Mouse (Mus musculus) midbrain, embryonic 11.5 days (tissue): ENCODE measurements around the gene Tmem175. TPM values are rescaled to one million over a fixed set of nuclear protein-coding genes. Genes with fewer than 3 reads are reported as not detected.

ENCODE experiments used
- ATAC-seq: fragments of 200-750 bp; cut with Nextera tagmentation; 2 replicates; pipeline ENCODE4 v1.8.0; 2017; ENCODE audit warnings: moderate TSS enrichment, moderate library complexity; ENCODE audit not compliant: low FRiP score
- DNase-seq: peaks from one replicate; pipeline ENCODE4 v3.0.0; 2015; ENCODE audit warnings: low spot score; ENCODE audit errors: missing footprints
- H3K27ac ChIP-seq: fragments of 300-500 bp; sonication (generic); 2 replicates; pipeline ENCODE4 v1.5.1; 2014; ENCODE audit warnings: low read depth, low read length
- H3K27me3 ChIP-seq: fragments of 300-500 bp; sonication (generic); 2 replicates; pipeline ENCODE4 v1.6.1; 2014; ENCODE audit warnings: mild to moderate bottlenecking, low read length, moderate library complexity, mixed read lengths; ENCODE audit not compliant: control insufficient read depth, insufficient read depth
- H3K36me3 ChIP-seq: fragments of 300-500 bp; sonication (generic); 2 replicates; pipeline ENCODE4 v1.6.1; 2014; ENCODE audit warnings: mild to moderate bottlenecking, low read length, moderate library complexity, mixed read lengths; ENCODE audit not compliant: control insufficient read depth, insufficient read depth
- H3K4me1 ChIP-seq: fragments of 300-500 bp; sonication (generic); 2 replicates; pipeline ENCODE4 v1.6.1; 2014; ENCODE audit warnings: low read length; ENCODE audit not compliant: control insufficient read depth, insufficient read depth
- H3K4me2 ChIP-seq: fragments of 300-500 bp; sonication (generic); 2 replicates; pipeline ENCODE4 v1.6.1; 2014; ENCODE audit warnings: mild to moderate bottlenecking, moderate library complexity
- H3K4me3 ChIP-seq: fragments of 300-500 bp; sonication (generic); 2 replicates; pipeline ENCODE4 v1.5.1; 2014; ENCODE audit warnings: low read depth, low read length
- H3K9ac ChIP-seq: fragments of 300-500 bp; sonication (generic); 2 replicates; pipeline ENCODE4 v1.6.1; 2014; ENCODE audit warnings: low read length
- H3K9me3 ChIP-seq: fragments of 300-500 bp; sonication (generic); 2 replicates; pipeline ENCODE4 v1.6.1; 2016; ENCODE audit warnings: low read length; ENCODE audit not compliant: control insufficient read depth
- WGBS: fragments of 180-500 bp; shearing (Covaris S2); extraction: QIAGEN DNeasy Blood & Tissue Kit; methylation state at CpG from one replicate; pipeline ENCODE4 v1.1.7; 2014; 5-methylcytosine and 5-hydroxymethylcytosine counted together
- polyA plus RNA-seq: library from polyadenylated mRNA; unstranded; fragments of >200 nt; fragmentation: Nextera tagmentation; extraction: Ambion mirVana; gene quantifications from 2 replicates; pipeline ENCODE4 v1.2.1, GENCODE M21; 2014

The Tmem175 gene
- polyA plus RNA-seq = 20.9 and 22.1 TPM in 2 replicates

DNA sequence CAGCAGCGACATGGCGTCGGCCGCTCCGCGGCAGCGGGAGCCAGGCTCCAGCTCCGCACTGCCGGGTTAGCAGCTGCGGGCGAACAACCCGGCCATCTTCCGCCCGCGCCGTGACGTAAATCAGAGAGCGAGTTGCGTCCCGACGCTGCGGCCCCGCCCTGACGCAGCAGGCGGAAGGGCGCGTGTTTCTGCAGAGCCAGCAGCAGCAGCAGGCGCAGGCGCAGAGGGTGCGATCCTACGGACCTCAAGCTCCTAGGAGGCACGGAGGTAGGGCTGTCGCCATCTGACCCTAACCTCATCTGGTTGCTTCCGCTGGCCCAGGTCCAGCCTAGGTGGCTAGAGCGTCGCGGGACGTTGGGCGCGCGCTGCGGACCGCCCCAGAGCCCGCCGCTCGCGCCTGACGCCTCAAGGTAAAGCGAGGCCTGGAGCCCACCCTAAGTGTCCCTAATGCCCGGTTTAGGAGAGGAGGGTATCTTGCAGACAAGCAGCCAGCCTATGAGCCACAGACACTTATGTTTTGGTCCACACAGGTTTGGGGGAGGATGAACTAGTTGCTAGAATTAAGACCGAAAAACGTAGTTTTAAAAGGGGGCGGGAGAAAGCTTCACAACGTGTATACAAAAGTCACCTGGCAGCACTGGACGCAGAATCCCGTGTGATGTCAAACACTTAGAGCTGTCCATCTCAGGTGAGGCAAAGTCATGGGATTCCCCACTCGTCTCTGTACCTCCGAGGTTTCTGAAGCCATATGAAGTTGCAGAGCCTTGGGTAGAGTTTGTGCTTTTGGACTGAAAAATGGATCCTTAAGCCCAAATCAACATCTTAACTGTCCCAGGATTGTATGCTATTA lies at the start of gene Tmem175, which contains the start of gene Gak:
TSS of gene Tmem175 (plus strand) at position 137 of the 850 bp plus-strand sequence.
TSS of gene Gak (minus strand) at position 122 of the 850 bp plus-strand sequence.
- Histone ChIP-seq H3K9ac (peak within 1 kb of the TSS; percentile 94), H3K4me3 (peak within 1 kb of the TSS; percentile 80), H3K4me1 (peaks cover 11% of the 10 kb centered on the region), H3K36me3 (no peaks in the 10 kb centered on the region), H3K27me3 (no peaks in the 10 kb centered on the region), H3K9me3 (no peaks in the 10 kb centered on the region), H3K4me2 (peak within 1 kb of the TSS; percentile 88), H3K27ac (peak within 1 kb of the TSS; percentile 80)
- under 1% methylated on average over 58 of the region's 58 CpGs for WGBS
- ATAC-seq = peak; percentile 99
- DNase-seq = peak; percentile 99

DNA sequence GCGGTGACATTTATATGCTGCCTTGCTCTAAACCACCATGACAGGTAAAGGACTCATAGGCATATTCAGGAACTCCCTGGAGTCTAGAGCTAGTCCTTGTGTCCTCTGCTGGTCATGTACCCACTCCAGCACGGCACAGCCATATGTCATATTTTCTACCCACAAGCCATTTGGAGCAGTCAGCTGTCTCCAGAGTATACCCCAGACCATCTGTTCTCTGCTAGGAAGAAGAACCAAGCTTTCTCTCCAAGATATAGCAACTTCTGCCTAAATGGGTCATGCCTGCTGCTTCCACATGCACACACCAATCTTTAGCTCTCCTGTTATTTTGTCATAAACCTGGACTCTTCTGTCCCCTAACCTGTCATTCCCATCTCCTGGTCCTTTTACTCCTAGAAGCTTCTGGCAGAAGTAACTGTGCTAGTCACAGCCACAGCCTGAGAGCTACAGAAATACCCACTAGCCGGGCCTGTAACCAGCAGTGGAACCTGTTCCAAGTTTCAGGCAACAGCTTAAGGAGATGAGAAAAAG lies 48.1 kb upstream of the Tmem175 start:
- Histone ChIP-seq H3K9me3 (no peaks in the 10 kb centered on the region), H3K27me3 (no peaks in the 10 kb centered on the region), H3K4me1 (no peaks in the 10 kb centered on the region), H3K36me3 (peaks cover 19% of the 10 kb centered on the region), H3K4me3 (no peak overlapping the region), H3K9ac (no peak overlapping the region), H3K4me2 (no peak overlapping the region), H3K27ac (no peak overlapping the region)
- DNase-seq = no peak
- WGBS = 90% methylated on average over 3 of the region's 3 CpGs
- no peak for ATAC-seq

- Histone ChIP-seq H3K4me2 (no peak overlapping the region), H3K9me3 (no peaks in the 10 kb centered on the region), H3K9ac (no peak overlapping the region), H3K27me3 (no peaks in the 10 kb centered on the region), H3K4me1 (no peaks in the 10 kb centered on the region), H3K27ac (no peak overlapping the region), H3K4me3 (no peak overlapping the region), H3K36me3 (peaks cover 25% of the 10 kb centered on the region)
- no peak for ATAC-seq
- 84% methylated on average over 1 of the region's 1 CpGs for WGBS
- DNase-seq = no peak
Observed at GRCm38 (mm10) chr5:108599923-108600322, 29.6 kb upstream of the Tmem175 start.

DNA sequence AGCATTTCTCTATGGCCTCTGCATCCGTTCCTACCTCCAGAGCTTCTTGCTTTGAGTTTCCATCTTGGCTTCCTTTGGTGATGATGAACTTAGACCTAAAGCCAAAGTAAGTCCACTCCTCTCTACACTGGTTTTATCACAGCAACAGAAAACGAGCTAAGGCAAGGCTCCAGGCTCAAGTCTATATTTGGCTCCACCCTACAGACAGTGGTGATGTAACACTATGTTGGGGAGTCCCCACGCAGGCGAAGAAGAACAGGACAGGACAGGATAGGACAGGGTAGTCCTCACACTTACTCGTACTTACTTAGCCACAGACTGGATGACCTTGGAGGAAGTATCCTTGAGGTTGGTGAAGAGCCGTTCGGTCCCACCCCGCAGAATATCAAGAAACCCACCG lies 27.0 kb upstream of the Tmem175 start:
- no peak overlapping the region for H3K9ac ChIP-seq
- peaks cover 28% of the 10 kb centered on the region for H3K36me3 ChIP-seq
- no peak overlapping the region for H3K4me2 ChIP-seq
- no peak overlapping the region for H3K27ac ChIP-seq
- WGBS = 91% methylated on average over 9 of the region's 9 CpGs
- H3K4me1 ChIP-seq = no peaks in the 10 kb centered on the region
- H3K27me3 ChIP-seq = no peaks in the 10 kb centered on the region
- H3K9me3 ChIP-seq = no peaks in the 10 kb centered on the region
- ATAC-seq = no peak
- no peak for DNase-seq
- no peak overlapping the region for H3K4me3 ChIP-seq

DNA sequence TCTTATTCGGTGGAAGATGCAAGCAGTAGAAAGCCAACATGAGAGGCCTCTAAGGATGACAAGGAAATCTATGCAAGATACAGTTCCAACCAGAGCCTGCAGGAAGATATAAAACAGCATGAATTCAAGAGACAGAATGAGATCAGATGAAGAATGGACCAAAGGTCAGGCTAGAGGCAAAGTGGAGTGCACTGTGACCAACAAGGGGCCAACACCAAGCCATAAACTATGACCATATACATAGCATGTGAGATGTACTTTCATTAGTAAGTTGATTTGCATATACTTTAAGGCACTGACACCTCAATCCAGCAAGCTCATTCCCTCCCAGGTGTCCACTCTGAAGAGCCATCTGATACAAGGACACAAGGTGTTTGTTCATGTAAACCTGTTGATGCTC lies 19.1 kb upstream of the Tmem175 start:
- H3K9ac ChIP-seq = no peak overlapping the region
- H3K9me3 ChIP-seq = no peaks in the 10 kb centered on the region
- H3K4me2 ChIP-seq = no peak overlapping the region
- H3K27ac ChIP-seq = no peak overlapping the region
- no peaks in the 10 kb centered on the region for H3K4me1 ChIP-seq
- ATAC-seq (no peak), DNase-seq (no peak)
- WGBS = 94% methylated on average over 1 of the region's 1 CpGs
- no peak overlapping the region for H3K4me3 ChIP-seq
- peaks cover 23% of the 10 kb centered on the region for H3K36me3 ChIP-seq
- no peaks in the 10 kb centered on the region for H3K27me3 ChIP-seq

GRCm38 (mm10) chr5:108621870-108622269 lies 7.7 kb upstream of the Tmem175 start:
- Histone ChIP-seq H3K27me3 (no peaks in the 10 kb centered on the region), H3K9ac (no peak overlapping the region), H3K4me2 (no peak overlapping the region), H3K9me3 (no peaks in the 10 kb centered on the region), H3K4me1 (no peaks in the 10 kb centered on the region), H3K27ac (no peak overlapping the region), H3K4me3 (no peak overlapping the region), H3K36me3 (peaks cover 9% of the 10 kb centered on the region; the same call in 1 of the 2 replicates)
- 75% methylated on average over 2 of the region's 2 CpGs for WGBS
- ATAC-seq (no peak), DNase-seq (no peak)

DNA sequence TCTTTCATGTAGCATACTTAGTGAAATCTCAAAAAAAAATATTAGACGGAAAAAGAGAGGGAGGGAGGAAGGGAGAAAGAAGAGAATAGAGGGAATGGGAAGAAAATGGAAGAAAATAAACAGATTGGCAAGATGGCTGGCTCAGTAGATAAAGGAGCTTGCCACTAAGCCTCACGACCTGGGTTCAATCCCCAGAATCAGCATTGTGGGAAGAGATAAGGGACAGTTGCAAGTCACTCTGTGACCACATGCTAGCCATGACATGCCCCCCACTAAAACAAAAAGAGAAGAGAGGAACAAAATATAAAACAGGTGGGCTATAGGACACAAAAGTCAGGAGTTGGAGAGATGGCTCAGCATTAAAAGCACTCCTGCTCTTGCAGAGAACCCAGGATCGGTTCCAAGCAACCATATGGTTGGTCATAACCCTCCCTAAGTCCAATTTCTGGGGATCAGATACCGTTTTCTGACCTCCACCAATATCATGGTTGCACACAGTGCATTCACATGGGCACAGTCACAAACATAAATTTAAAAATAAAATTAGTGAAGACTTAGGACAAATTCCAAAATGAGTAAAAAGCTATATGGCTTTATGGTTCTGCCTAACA lies 3.4 kb upstream of the Tmem175 start:
- H3K36me3 ChIP-seq = peaks cover 9% of the 10 kb centered on the region; the same call in 1 of the 2 replicates
- ATAC-seq (no peak), DNase-seq (no peak)
- peaks cover 11% of the 10 kb centered on the region for H3K4me1 ChIP-seq
- H3K9ac ChIP-seq = no peak overlapping the region
- WGBS = 85% methylated on average over 4 of the region's 4 CpGs
- no peak overlapping the region for H3K4me3 ChIP-seq
- no peaks in the 10 kb centered on the region for H3K27me3 ChIP-seq
- no peak overlapping the region for H3K27ac ChIP-seq
- no peak overlapping the region for H3K4me2 ChIP-seq
- H3K9me3 ChIP-seq = no peaks in the 10 kb centered on the region

DNA sequence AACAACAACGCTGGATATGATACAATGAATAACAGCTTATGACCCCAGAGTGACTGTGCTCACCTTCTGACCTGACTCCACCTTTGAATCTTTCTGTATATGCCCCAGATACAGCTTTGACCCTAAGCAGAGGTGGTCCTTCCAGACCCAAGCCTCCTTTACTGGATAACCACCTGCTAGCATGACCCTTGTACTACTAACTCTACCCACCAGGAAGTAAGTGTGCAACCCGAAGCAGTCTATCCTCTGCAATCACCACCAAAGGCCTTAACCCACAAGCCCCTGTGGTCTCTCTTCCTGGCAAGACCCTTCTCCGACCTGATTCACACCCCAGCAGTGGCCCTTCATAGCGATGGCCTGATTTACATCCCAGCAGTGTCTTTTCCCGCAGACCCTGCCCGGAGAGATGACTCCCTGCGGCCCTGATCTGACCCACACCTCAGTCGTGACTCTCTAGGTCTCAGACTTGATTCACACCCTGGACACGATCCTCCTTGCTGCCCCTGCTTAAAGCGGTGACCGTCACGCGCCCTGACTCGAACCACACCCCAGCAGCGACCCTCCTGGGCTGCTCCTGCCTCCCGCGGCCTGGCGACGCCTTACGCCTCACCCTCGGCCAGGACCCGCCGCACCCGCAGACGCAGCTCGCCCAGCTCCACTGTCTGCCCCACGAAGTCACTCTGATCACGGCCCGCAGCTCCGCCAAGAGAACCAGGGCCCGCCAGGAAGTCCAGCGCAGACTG lies 508 bp upstream of the Tmem175 start:
- Histone ChIP-seq H3K27me3 (no peaks in the 10 kb centered on the region), H3K9me3 (no peaks in the 10 kb centered on the region), H3K27ac (peak overlapping the region; percentile 80), H3K4me1 (peaks cover 11% of the 10 kb centered on the region), H3K4me2 (peak overlapping the region; percentile 88), H3K36me3 (peaks cover 3% of the 10 kb centered on the region; the same call in 1 of the 2 replicates), H3K4me3 (peak overlapping the region; percentile 80), H3K9ac (peak overlapping the region; percentile 94)
- 3% methylated on average over 32 of the region's 32 CpGs for WGBS
- ATAC-seq (peak; percentile 90), DNase-seq (no peak)
